Mouse (Mus musculus) thymus, adult 2 months (tissue): ENCODE data around the gene Gjb5.

Source experiments
- CTCF ChIP-seq: fragments of 200-500 bp; IDR thresholded peaks from 2 replicates; pipeline ENCODE4 v1.5.1; 2012; ENCODE audit warnings: mild to moderate bottlenecking, control low read depth, low read length, moderate library complexity, borderline replicate concordance; ENCODE audit not compliant: control insufficient read depth, poor library complexity, insufficient read depth; ENCODE audit errors: extremely low read depth
- POLR2A ChIP-seq: fragments of 200-500 bp; IDR thresholded peaks from 2 replicates; pipeline ENCODE4 v1.6.1; 2012; ENCODE audit warnings: mild to moderate bottlenecking, low read length, control low read depth, moderate library complexity; ENCODE audit not compliant: control insufficient read depth, poor library complexity, insufficient read depth; ENCODE audit errors: extremely low read depth

- TF ChIP-seq CTCF (peak; percentile 59; the same call in 1 of the 2 replicates), POLR2A (no peak)
Measured at GRCm38 (mm10) chr4:127324759-127325158, 33.2 kb downstream of the Gjb5 start.
